Mouse (Mus musculus) olfactory bulb, adult 2 months (tissue): ENCODE data around the gene Dguok.

Source experiments
- CTCF ChIP-seq: fragments of 200-500 bp; IDR thresholded peaks from 2 replicates; pipeline ENCODE4 v1.5.1; 2012; ENCODE audit warnings: low read depth, mild to moderate bottlenecking, low read length, moderate library complexity; ENCODE audit not compliant: insufficient read depth
- POLR2A ChIP-seq: fragments of 200-500 bp; IDR thresholded peaks from 2 replicates; pipeline ENCODE4 v1.6.1; 2012; ENCODE audit warnings: mild to moderate bottlenecking, low read depth, low read length, moderate library complexity; ENCODE audit not compliant: insufficient read depth

DNA sequence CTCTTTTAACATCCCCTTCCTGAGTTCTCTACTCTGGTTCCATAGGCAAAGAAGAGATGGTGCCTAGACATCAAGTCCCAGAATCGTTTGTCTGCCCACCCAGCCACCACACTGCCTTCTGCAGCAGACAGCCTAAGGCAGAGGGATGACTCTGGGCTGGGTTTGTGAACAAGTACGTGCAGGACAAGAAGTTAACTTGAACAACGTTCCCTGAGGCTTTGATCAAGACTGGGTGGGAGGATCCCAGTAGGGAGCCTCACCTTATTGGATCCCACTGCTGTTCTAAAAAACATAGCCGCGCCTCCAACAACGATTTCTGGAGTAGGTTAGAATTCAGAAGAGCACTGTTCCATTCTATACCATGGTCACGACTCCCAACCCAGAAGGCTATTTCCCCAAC, 59.7 kb downstream of the Dguok start:
- no peak for TF ChIP-seq POLR2A
- TF ChIP-seq CTCF = no peak
